Mouse (Mus musculus) heart, embryonic 11.5 days (tissue): ENCODE measurements around the gene Tbrg4. TPM values are rescaled to one million over a fixed set of nuclear protein-coding genes. Genes with fewer than 3 reads are reported as not detected.

ENCODE experiments used
- ATAC-seq: fragments of 200-750 bp; cut with Nextera tagmentation; replicated peaks from 2 replicates; pipeline ENCODE4 v1.8.0; 2017; ENCODE audit warnings: moderate library complexity; ENCODE audit not compliant: insufficient number of reproducible peaks, low FRiP score, low TSS enrichment
- H3K27ac ChIP-seq: fragments of 300-500 bp; sonication (generic); 2 replicates; pipeline ENCODE4 v1.5.1; 2014; ENCODE audit warnings: mild to moderate bottlenecking, low read depth, low read length
- H3K27me3 ChIP-seq: fragments of 300-500 bp; sonication (generic); 2 replicates; pipeline ENCODE4 v1.6.1; 2014; ENCODE audit warnings: mild to moderate bottlenecking, low read length, mixed read lengths; ENCODE audit not compliant: control insufficient read depth, insufficient read depth
- H3K36me3 ChIP-seq: fragments of 300-500 bp; sonication (generic); 2 replicates; pipeline ENCODE4 v1.6.1; 2014; ENCODE audit warnings: mild to moderate bottlenecking, low read length, moderate library complexity, mixed read lengths; ENCODE audit not compliant: control insufficient read depth, insufficient read depth
- H3K4me1 ChIP-seq: fragments of 300-500 bp; sonication (generic); 2 replicates; pipeline ENCODE4 v1.6.1; 2014; ENCODE audit warnings: low read length; ENCODE audit not compliant: control insufficient read depth, insufficient read depth
- H3K4me2 ChIP-seq: fragments of 300-500 bp; sonication (generic); 2 replicates; pipeline ENCODE4 v1.6.1; 2014; ENCODE audit warnings: mild to moderate bottlenecking, moderate library complexity
- H3K4me3 ChIP-seq: fragments of 300-500 bp; sonication (generic); 2 replicates; pipeline ENCODE4 v1.5.1; 2014; ENCODE audit warnings: low read depth, low read length
- H3K9ac ChIP-seq: fragments of 300-500 bp; sonication (generic); 2 replicates; pipeline ENCODE4 v1.6.1; 2014; ENCODE audit warnings: mild to moderate bottlenecking, low read depth, low read length, moderate library complexity
- H3K9me3 ChIP-seq: fragments of 300-500 bp; sonication (generic); replicated peaks from 2 replicates; pipeline ENCODE4 v1.6.1; 2016; ENCODE audit warnings: low read length; ENCODE audit not compliant: control insufficient read depth
- WGBS: fragments of 180-500 bp; shearing (Covaris S2); extraction: QIAGEN DNeasy Blood & Tissue Kit; methylation state at CpG from one replicate; pipeline ENCODE4 v1.1.7; 2014; ENCODE audit not compliant: insufficient replicate concordance; 5-methylcytosine and 5-hydroxymethylcytosine counted together
- polyA plus RNA-seq: library from polyadenylated mRNA; unstranded; fragments of >200 nt; fragmentation: Nextera tagmentation; extraction: Ambion mirVana; gene quantifications from 2 replicates; pipeline ENCODE4 v1.2.1, GENCODE M21; 2014

Gene Tbrg4
- polyA plus RNA-seq, 1 experiment from 2014 or later = 45.8 TPM

GRCm38 (mm10) chr11:6636150-6636549 lies 10.3 kb upstream of the Tbrg4 start:
- Histone ChIP-seq H3K4me1 (no peaks in the 10 kb centered on the region), H3K4me2 (no peak overlapping the region), H3K27me3 (no peaks in the 10 kb centered on the region), H3K27ac (no peak overlapping the region), H3K36me3 (no peaks in the 10 kb centered on the region), H3K4me3 (no peak overlapping the region), H3K9ac (no peak overlapping the region), H3K9me3 (no peaks in the 10 kb centered on the region)
- no peak for ATAC-seq
- WGBS = 65% methylated on average over 8 of the region's 8 CpGs

- no peak for ATAC-seq
- H3K27ac ChIP-seq = no peak overlapping the region
- no peaks in the 10 kb centered on the region for H3K9me3 ChIP-seq
- H3K9ac ChIP-seq = no peak overlapping the region
- peaks cover 3% of the 10 kb centered on the region for H3K4me1 ChIP-seq
- no peaks in the 10 kb centered on the region for H3K36me3 ChIP-seq
- H3K27me3 ChIP-seq = no peaks in the 10 kb centered on the region
- H3K4me3 ChIP-seq = no peak overlapping the region
- H3K4me2 ChIP-seq = no peak overlapping the region
Measured at GRCm38 (mm10) chr11:6629655-6630054, 3.8 kb upstream of the Tbrg4 start.

DNA sequence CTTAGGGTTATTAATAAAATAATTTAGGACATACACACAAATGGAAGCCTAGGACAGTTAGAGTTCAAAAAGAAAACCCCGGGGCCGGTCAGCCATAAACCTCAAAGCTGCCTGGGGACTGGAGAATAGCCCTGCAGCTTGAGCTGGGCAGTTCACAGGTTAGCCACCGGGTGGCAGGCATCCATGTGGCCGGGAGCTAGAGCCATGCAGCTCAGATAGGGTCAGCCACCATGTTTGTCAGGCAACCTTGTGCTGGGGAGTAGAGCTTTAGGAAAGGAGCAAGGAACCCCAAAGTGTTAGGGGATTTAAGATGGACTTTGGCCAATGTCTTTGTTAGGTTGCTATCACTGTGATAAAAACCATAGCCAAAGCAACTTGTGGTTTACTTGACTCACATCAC lies 2.7 kb upstream of the Tbrg4 start:
- Histone ChIP-seq H3K27me3 (no peaks in the 10 kb centered on the region), H3K36me3 (peaks cover 5% of the 10 kb centered on the region), H3K4me1 (peaks cover 14% of the 10 kb centered on the region), H3K4me2 (no peak overlapping the region), H3K9me3 (no peaks in the 10 kb centered on the region), H3K9ac (no peak overlapping the region), H3K27ac (no peak overlapping the region), H3K4me3 (no peak overlapping the region)
- ATAC-seq = no peak
- WGBS = 30% methylated on average over 4 of the region's 4 CpGs

GRCm38 (mm10) chr11:6627731-6628130 lies 1.9 kb upstream of the Tbrg4 start:
- H3K27ac ChIP-seq = no peak overlapping the region

DNA sequence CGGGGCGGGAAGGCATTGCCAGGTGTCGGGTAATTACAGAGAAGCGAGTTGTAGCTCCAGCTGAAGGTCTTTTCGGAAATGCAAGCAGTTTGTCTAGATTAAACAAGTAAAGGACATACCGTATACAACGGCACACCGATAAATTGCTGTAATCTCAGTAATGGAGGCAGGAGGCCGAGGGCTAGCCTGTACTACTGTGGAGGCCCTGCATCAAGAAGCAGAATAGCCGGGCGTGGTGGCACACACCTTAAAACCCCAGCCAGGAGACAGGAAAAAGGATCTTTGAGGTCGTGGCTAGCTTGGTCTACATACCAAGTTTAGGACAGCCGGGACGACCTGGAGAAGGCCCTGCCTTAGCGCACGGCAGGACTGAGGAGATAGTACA lies 513 bp upstream of the Tbrg4 start:
- H3K36me3 ChIP-seq = peaks cover 19% of the 10 kb centered on the region
- peak overlapping the region; percentile 72 for H3K4me3 ChIP-seq
- WGBS = 9% methylated on average over 16 of the region's 16 CpGs
- peaks cover 15% of the 10 kb centered on the region for H3K4me1 ChIP-seq
- peak overlapping the region; percentile 80 for H3K4me2 ChIP-seq
- no peak for ATAC-seq
- H3K27ac ChIP-seq = peak overlapping the region; percentile 87
- no peaks in the 10 kb centered on the region for H3K27me3 ChIP-seq
- no peaks in the 10 kb centered on the region for H3K9me3 ChIP-seq
- peak overlapping the region; percentile 89 for H3K9ac ChIP-seq

More at GRCm38 (mm10) chr11:6627731-6628130, 1.9 kb upstream of the Tbrg4 start:
- Histone ChIP-seq H3K27me3 (no peaks in the 10 kb centered on the region), H3K4me2 (no peak overlapping the region), H3K4me1 (peaks cover 15% of the 10 kb centered on the region), H3K9me3 (no peaks in the 10 kb centered on the region), H3K4me3 (no peak overlapping the region), H3K36me3 (peaks cover 9% of the 10 kb centered on the region), H3K9ac (no peak overlapping the region)
- 83% methylated on average over 4 of the region's 4 CpGs for WGBS
- no peak for ATAC-seq

- Histone ChIP-seq H3K27ac (no peak overlapping the region), H3K27me3 (no peaks in the 10 kb centered on the region), H3K4me2 (peak overlapping the region; percentile 89), H3K4me1 (peaks cover 15% of the 10 kb centered on the region), H3K9ac (peak overlapping the region; percentile 89), H3K9me3 (no peaks in the 10 kb centered on the region), H3K4me3 (peak overlapping the region; percentile 72), H3K36me3 (peaks cover 32% of the 10 kb centered on the region)
- ATAC-seq = no peak
- WGBS = 59% methylated on average over 14 of the region's 14 CpGs
Measured at GRCm38 (mm10) chr11:6624619-6625382, 1.1 kb downstream of the Tbrg4 start.

DNA sequence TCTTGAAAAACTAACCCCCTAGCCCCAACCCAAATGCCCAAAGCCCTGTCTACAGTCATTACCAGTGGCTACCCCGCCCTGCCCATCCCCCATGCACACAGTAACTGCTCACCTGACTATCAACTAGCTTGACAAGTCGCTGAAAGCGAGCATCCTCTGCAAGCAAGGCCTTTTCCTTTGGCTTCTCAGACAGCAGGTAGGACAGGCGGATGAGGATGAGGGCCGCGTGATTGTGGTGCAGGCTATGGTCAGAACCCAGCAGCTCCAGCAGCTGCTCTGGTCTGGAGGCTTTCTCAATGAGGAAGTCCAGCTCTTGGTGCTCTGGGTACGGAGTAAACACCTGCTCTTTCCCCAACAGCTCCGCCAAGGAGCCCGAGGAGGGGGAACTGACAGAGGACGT lies 2.2 kb downstream of the Tbrg4 start:
- Histone ChIP-seq H3K27me3 (no peaks in the 10 kb centered on the region), H3K4me2 (peak overlapping the region; percentile 89), H3K9me3 (no peaks in the 10 kb centered on the region), H3K9ac (no peak overlapping the region), H3K4me3 (no peak overlapping the region), H3K4me1 (peaks cover 15% of the 10 kb centered on the region), H3K27ac (no peak overlapping the region), H3K36me3 (peaks cover 42% of the 10 kb centered on the region)
- ATAC-seq = no peak
- 87% methylated on average over 10 of the region's 10 CpGs for WGBS

- no peaks in the 10 kb centered on the region for H3K4me1 ChIP-seq
- peaks cover 49% of the 10 kb centered on the region for H3K36me3 ChIP-seq
- H3K27ac ChIP-seq = no peak overlapping the region
- no peak overlapping the region for H3K4me2 ChIP-seq
- H3K27me3 ChIP-seq = no peaks in the 10 kb centered on the region
- no peak overlapping the region for H3K9ac ChIP-seq
- no peak for ATAC-seq
- no peak overlapping the region for H3K4me3 ChIP-seq
- 86% methylated on average over 12 of the region's 12 CpGs for WGBS
- no peaks in the 10 kb centered on the region for H3K9me3 ChIP-seq
Measured at GRCm38 (mm10) chr11:6615250-6616205, 10.3 kb downstream of the Tbrg4 start.
